Mouse (Mus musculus) hindbrain, embryonic 15.5 days (tissue): ENCODE results near the gene Glis3. TPM values are rescaled to one million over a fixed set of nuclear protein-coding genes. Genes with fewer than 3 reads are reported as not detected.

ENCODE experiments used
- ATAC-seq: fragments of 200-750 bp; cut with Nextera tagmentation; 2 replicates; pipeline ENCODE4 v1.8.0; 2017; ENCODE audit warnings: low read depth, moderate number of reproducible peaks, moderate TSS enrichment; ENCODE audit not compliant: low FRiP score
- H3K27ac ChIP-seq: fragments of 300-500 bp; sonication (generic); replicated peaks from 2 replicates; pipeline ENCODE4 v1.5.1; 2015; ENCODE audit warnings: mild to moderate bottlenecking, inconsistent platforms
- H3K27me3 ChIP-seq: fragments of 300-500 bp; sonication (generic); 2 replicates; pipeline ENCODE4 v1.6.1; 2015; ENCODE audit warnings: control low read depth, inconsistent platforms
- H3K36me3 ChIP-seq: fragments of 300-500 bp; sonication (generic); 2 replicates; pipeline ENCODE4 v1.6.1; 2015; ENCODE audit warnings: control low read depth, inconsistent platforms
- H3K4me1 ChIP-seq: fragments of 300-500 bp; sonication (generic); replicated peaks from 2 replicates; pipeline ENCODE4 v1.6.1; 2015; ENCODE audit warnings: control low read depth, inconsistent platforms
- H3K4me2 ChIP-seq: fragments of 300-500 bp; sonication (generic); 2 replicates; pipeline ENCODE4 v1.6.1; 2015; ENCODE audit warnings: moderate library complexity, mild to moderate bottlenecking, inconsistent platforms
- H3K4me3 ChIP-seq: fragments of 300-500 bp; sonication (generic); 2 replicates; pipeline ENCODE4 v1.5.1; 2015; ENCODE audit warnings: mild to moderate bottlenecking, inconsistent platforms
- H3K9ac ChIP-seq: fragments of 300-500 bp; sonication (generic); 2 replicates; pipeline ENCODE4 v1.6.1; 2015; ENCODE audit warnings: inconsistent platforms
- H3K9me3 ChIP-seq: fragments of 300-500 bp; sonication (generic); 2 replicates; pipeline ENCODE4 v1.6.1; 2016; ENCODE audit warnings: control low read depth, inconsistent platforms
- WGBS: fragments of 180-500 bp; shearing (Covaris S2); methylation state at CpG from one replicate; pipeline ENCODE4 v1.1.7; 2015; 5-methylcytosine and 5-hydroxymethylcytosine counted together
- polyA plus RNA-seq: library from polyadenylated mRNA; unstranded; fragments of >200 nt; fragmentation: Nextera tagmentation; extraction: Ambion mirVana; gene quantifications from 2 replicates; pipeline ENCODE4 v1.2.1, GENCODE M21; 2015

Gene Glis3
- polyA plus RNA-seq, 1 experiment from 2014 or later: 3.6 TPM

- no peaks in the 10 kb centered on the region for H3K27me3 ChIP-seq
- H3K4me2 ChIP-seq: no peak overlapping the region
- no peak overlapping the region for H3K4me3 ChIP-seq
- peaks cover 3% of the 10 kb centered on the region; the same call in 1 of the 2 replicates for H3K4me1 ChIP-seq
- H3K9ac ChIP-seq: no peak overlapping the region
- no peak overlapping the region for H3K27ac ChIP-seq
- H3K9me3 ChIP-seq: no peaks in the 10 kb centered on the region
- WGBS: 78% methylated on average over 6 of the region's 6 CpGs
- H3K36me3 ChIP-seq: no peaks in the 10 kb centered on the region
- ATAC-seq: no peak
Observed at GRCm38 (mm10) chr19:28555181-28555929, 124.5 kb downstream of the Glis3 start.

GRCm38 (mm10) chr19:28550611-28551010, 129.3 kb downstream of the Glis3 start:
- H3K27ac ChIP-seq: no peak overlapping the region
- H3K36me3 ChIP-seq: no peaks in the 10 kb centered on the region
- no peaks in the 10 kb centered on the region for H3K9me3 ChIP-seq
- H3K4me3 ChIP-seq: no peak overlapping the region
- 44% methylated on average over 8 of the region's 8 CpGs for WGBS
- ATAC-seq: no peak
- H3K4me1 ChIP-seq: no peaks in the 10 kb centered on the region
- no peak overlapping the region for H3K9ac ChIP-seq
- H3K4me2 ChIP-seq: no peak overlapping the region
- H3K27me3 ChIP-seq: no peaks in the 10 kb centered on the region

- Histone ChIP-seq H3K4me3 (no peak overlapping the region), H3K9me3 (no peaks in the 10 kb centered on the region), H3K4me1 (no peaks in the 10 kb centered on the region), H3K27me3 (no peaks in the 10 kb centered on the region), H3K36me3 (no peaks in the 10 kb centered on the region), H3K4me2 (no peak overlapping the region), H3K27ac (no peak overlapping the region), H3K9ac (no peak overlapping the region)
- 96% methylated on average over 3 of the region's 3 CpGs for WGBS
- no peak for ATAC-seq
Observed at GRCm38 (mm10) chr19:28546933-28547332, 132.9 kb downstream of the Glis3 start.

- Histone ChIP-seq H3K27me3 (no peaks in the 10 kb centered on the region), H3K4me1 (no peaks in the 10 kb centered on the region), H3K9me3 (no peaks in the 10 kb centered on the region), H3K4me2 (no peak overlapping the region), H3K36me3 (no peaks in the 10 kb centered on the region), H3K9ac (no peak overlapping the region), H3K27ac (no peak overlapping the region), H3K4me3 (no peak overlapping the region)
- WGBS: 28% methylated on average over 1 of the region's 1 CpGs
- no peak for ATAC-seq
Observed at GRCm38 (mm10) chr19:28545493-28545892, 134.4 kb downstream of the Glis3 start.

- Histone ChIP-seq H3K36me3 (no peaks in the 10 kb centered on the region), H3K27me3 (no peaks in the 10 kb centered on the region), H3K9ac (no peak overlapping the region), H3K4me3 (no peak overlapping the region), H3K4me1 (no peaks in the 10 kb centered on the region), H3K9me3 (no peaks in the 10 kb centered on the region), H3K4me2 (no peak overlapping the region), H3K27ac (no peak overlapping the region)
- ATAC-seq: no peak
- 50% methylated on average over 9 of the region's 9 CpGs for WGBS
Observed at GRCm38 (mm10) chr19:28538813-28539212, 141.1 kb downstream of the Glis3 start.

- H3K4me2 ChIP-seq: no peak overlapping the region
- no peak for ATAC-seq
- 60% methylated on average over 12 of the region's 12 CpGs for WGBS
Observed at GRCm38 (mm10) chr19:28534964-28535363, 144.9 kb downstream of the Glis3 start.

GRCm38 (mm10) chr19:28533576-28533975, 146.3 kb downstream of the Glis3 start:
- no peaks in the 10 kb centered on the region for H3K9me3 ChIP-seq
- no peak overlapping the region for H3K4me2 ChIP-seq
- ATAC-seq: no peak
- H3K4me3 ChIP-seq: no peak overlapping the region
- no peaks in the 10 kb centered on the region for H3K4me1 ChIP-seq
- WGBS: 69% methylated on average over 3 of the region's 3 CpGs
- no peaks in the 10 kb centered on the region for H3K27me3 ChIP-seq
- H3K27ac ChIP-seq: no peak overlapping the region
- H3K36me3 ChIP-seq: no peaks in the 10 kb centered on the region
- no peak overlapping the region for H3K9ac ChIP-seq

More at GRCm38 (mm10) chr19:28534964-28535363, 144.9 kb downstream of the Glis3 start:
- no peak overlapping the region for H3K4me3 ChIP-seq
- no peaks in the 10 kb centered on the region for H3K27me3 ChIP-seq
- no peak overlapping the region for H3K27ac ChIP-seq
- H3K4me1 ChIP-seq: no peaks in the 10 kb centered on the region
- no peak overlapping the region for H3K9ac ChIP-seq
- no peaks in the 10 kb centered on the region for H3K9me3 ChIP-seq
- H3K36me3 ChIP-seq: no peaks in the 10 kb centered on the region

GRCm38 (mm10) chr19:28531750-28532149, 148.1 kb downstream of the Glis3 start:
- H3K36me3 ChIP-seq: no peaks in the 10 kb centered on the region
- 93% methylated on average over 9 of the region's 9 CpGs for WGBS
- no peaks in the 10 kb centered on the region for H3K27me3 ChIP-seq
- H3K4me1 ChIP-seq: no peaks in the 10 kb centered on the region
- H3K27ac ChIP-seq: no peak overlapping the region
- H3K9ac ChIP-seq: no peak overlapping the region
- H3K9me3 ChIP-seq: no peaks in the 10 kb centered on the region
- ATAC-seq: no peak
- H3K4me3 ChIP-seq: no peak overlapping the region
- no peak overlapping the region for H3K4me2 ChIP-seq

GRCm38 (mm10) chr19:28530846-28531245, 149.0 kb downstream of the Glis3 start:
- Histone ChIP-seq H3K4me2 (no peak overlapping the region), H3K9me3 (no peaks in the 10 kb centered on the region), H3K4me1 (no peaks in the 10 kb centered on the region), H3K9ac (no peak overlapping the region), H3K36me3 (no peaks in the 10 kb centered on the region), H3K27ac (no peak overlapping the region), H3K4me3 (no peak overlapping the region), H3K27me3 (no peaks in the 10 kb centered on the region)
- WGBS: 72% methylated on average over 10 of the region's 10 CpGs
- no peak for ATAC-seq

GRCm38 (mm10) chr19:28529006-28529405, 150.9 kb downstream of the Glis3 start:
- no peak overlapping the region for H3K9ac ChIP-seq
- no peak overlapping the region for H3K4me3 ChIP-seq
- no peaks in the 10 kb centered on the region for H3K27me3 ChIP-seq
- WGBS: 83% methylated on average over 13 of the region's 13 CpGs
- ATAC-seq: no peak
- no peaks in the 10 kb centered on the region for H3K36me3 ChIP-seq
- H3K27ac ChIP-seq: no peak overlapping the region
- H3K4me2 ChIP-seq: no peak overlapping the region
- H3K4me1 ChIP-seq: no peaks in the 10 kb centered on the region
- no peaks in the 10 kb centered on the region for H3K9me3 ChIP-seq

- H3K4me2 ChIP-seq: no peak overlapping the region
- H3K27me3 ChIP-seq: no peaks in the 10 kb centered on the region
- H3K27ac ChIP-seq: no peak overlapping the region
- H3K4me3 ChIP-seq: no peak overlapping the region
- no peak overlapping the region for H3K9ac ChIP-seq
- H3K36me3 ChIP-seq: no peaks in the 10 kb centered on the region
- H3K4me1 ChIP-seq: no peaks in the 10 kb centered on the region
- 96% methylated on average over 5 of the region's 5 CpGs for WGBS
- ATAC-seq: no peak
- no peaks in the 10 kb centered on the region for H3K9me3 ChIP-seq
Observed at GRCm38 (mm10) chr19:28527446-28527845, 152.4 kb downstream of the Glis3 start.

GRCm38 (mm10) chr19:28525331-28525730, 154.5 kb downstream of the Glis3 start:
- Histone ChIP-seq H3K9ac (no peak overlapping the region), H3K4me1 (no peaks in the 10 kb centered on the region), H3K36me3 (no peaks in the 10 kb centered on the region), H3K27ac (no peak overlapping the region), H3K4me3 (no peak overlapping the region), H3K9me3 (no peaks in the 10 kb centered on the region), H3K27me3 (no peaks in the 10 kb centered on the region), H3K4me2 (no peak overlapping the region)
- 87% methylated on average over 3 of the region's 3 CpGs for WGBS
- ATAC-seq: no peak

GRCm38 (mm10) chr19:28522289-28522688, 157.6 kb downstream of the Glis3 start:
- Histone ChIP-seq H3K27ac (no peak overlapping the region), H3K4me2 (no peak overlapping the region), H3K4me3 (no peak overlapping the region), H3K9me3 (no peaks in the 10 kb centered on the region), H3K27me3 (no peaks in the 10 kb centered on the region), H3K4me1 (no peaks in the 10 kb centered on the region), H3K9ac (no peak overlapping the region), H3K36me3 (no peaks in the 10 kb centered on the region)
- WGBS: 79% methylated on average over 3 of the region's 3 CpGs
- no peak for ATAC-seq
